Mouse (Mus musculus) macrophage (primary cell): Measurements from ENCODE around the gene Angpt4. TPM values are rescaled to one million over a fixed set of nuclear protein-coding genes. Genes with fewer than 3 reads are reported as not detected.

ENCODE experiments used
- H3K27ac ChIP-seq: fragments of 350-480 bp; formaldehyde crosslinking; 2 replicates; pipeline ENCODE4 v1.9.0; 2021
- H3K36me3 ChIP-seq: fragments of 350-480 bp; formaldehyde crosslinking; 2 replicates; pipeline ENCODE4 v1.9.0; 2021; ENCODE audit errors: inconsistent target
- H3K4me3 ChIP-seq: fragments of 350-480 bp; formaldehyde crosslinking; 2 replicates; pipeline ENCODE4 v1.9.0; 2021; ENCODE audit errors: inconsistent target
- H3K79me2 ChIP-seq: fragments of 350-480 bp; formaldehyde crosslinking; 2 replicates; pipeline ENCODE4 v1.9.0; 2021; ENCODE audit errors: inconsistent target
- WGBS: methylation state at CpG from one replicate; pipeline ENCODE4 v1.1.7; 2026; ENCODE audit warnings: inconsistent platforms; ENCODE audit not compliant: missing documents; 5-methylcytosine and 5-hydroxymethylcytosine counted together
- polyA plus RNA-seq: library from polyadenylated mRNA; stranded (reverse); fragments of 250-400 nt; gene quantifications from 3 replicates; pipeline ENCODE4 v1.2.4, GENCODE M21; 2018; ENCODE audit warnings: inconsistent platforms
- total RNA-seq, 78 experiments: library from RNA; depleted of rRNA; stranded (reverse); fragments of 250-400 nt; gene quantifications; 1 replicate in 9 of 78; 2 replicates in 24 of 78; 3 replicates in 43 of 78; 4 replicates in 2 of 78; pipeline ENCODE4 v1.2.4; 2018; ENCODE audit warnings: inconsistent platforms in 56 of 78

Angpt4 gene
- not detected for total RNA-seq (2018; cell fraction: chromatin; rRNA removed)
- not detected for total RNA-seq (2018; cell fraction: cytosol; rRNA removed)
- total RNA-seq (2018; cell fraction: nucleus; rRNA removed) = not detected
- not detected in 3 replicates for polyA plus RNA-seq

- WGBS = 75% methylated on average over 13 of the region's 13 CpGs
- Histone ChIP-seq H3K4me3 (no peak within 1 kb of the TSS), H3K79me2 (no peaks in the 10 kb centered on the region), H3K27ac (no peak within 1 kb of the TSS), H3K36me3 (no peaks in the 10 kb centered on the region)
These were observed at the start of gene Angpt4 for GRCm38 (mm10) chr2:151910919-151911500. Gene Angpt4 (plus strand): TSS chr2:151911210.

GRCm38 (mm10) chr2:151862257-151862810 is 48.7 kb upstream of the Angpt4 start:
- H3K36me3 ChIP-seq = no peaks in the 10 kb centered on the region
- H3K79me2 ChIP-seq = no peaks in the 10 kb centered on the region
- no peak overlapping the region for H3K4me3 ChIP-seq
- no peak overlapping the region for H3K27ac ChIP-seq
- 53% methylated on average over 5 of the region's 5 CpGs for WGBS

- Histone ChIP-seq H3K27ac (no peak overlapping the region), H3K4me3 (no peak overlapping the region), H3K79me2 (no peaks in the 10 kb centered on the region), H3K36me3 (no peaks in the 10 kb centered on the region)
- WGBS = 89% methylated on average over 6 of the region's 6 CpGs
These were observed 46.1 kb upstream of the Angpt4 start for GRCm38 (mm10) chr2:151864941-151865340.

GRCm38 (mm10) chr2:151866487-151866886 is 44.5 kb upstream of the Angpt4 start:
- WGBS = 35% methylated on average over 4 of the region's 4 CpGs
- H3K36me3 ChIP-seq = no peaks in the 10 kb centered on the region
- H3K4me3 ChIP-seq = no peak overlapping the region
- no peaks in the 10 kb centered on the region for H3K79me2 ChIP-seq
- H3K27ac ChIP-seq = no peak overlapping the region

- H3K4me3 ChIP-seq = no peak overlapping the region
- no peaks in the 10 kb centered on the region for H3K36me3 ChIP-seq
- WGBS = 86% methylated on average over 8 of the region's 8 CpGs
- H3K79me2 ChIP-seq = no peaks in the 10 kb centered on the region
- H3K27ac ChIP-seq = no peak overlapping the region
These were observed 42.8 kb upstream of the Angpt4 start for GRCm38 (mm10) chr2:151868196-151868595.

GRCm38 (mm10) chr2:151874551-151874950 is 36.5 kb upstream of the Angpt4 start:
- no peak overlapping the region for H3K27ac ChIP-seq
- no peaks in the 10 kb centered on the region for H3K79me2 ChIP-seq
- H3K4me3 ChIP-seq = no peak overlapping the region
- no peaks in the 10 kb centered on the region for H3K36me3 ChIP-seq

GRCm38 (mm10) chr2:151876012-151876485 is 35.0 kb upstream of the Angpt4 start:
- no peaks in the 10 kb centered on the region for H3K79me2 ChIP-seq
- H3K4me3 ChIP-seq = no peak overlapping the region
- 18% methylated on average over 8 of the region's 8 CpGs for WGBS
- H3K27ac ChIP-seq = no peak overlapping the region
- H3K36me3 ChIP-seq = no peaks in the 10 kb centered on the region

- Histone ChIP-seq H3K27ac (no peak overlapping the region), H3K79me2 (no peaks in the 10 kb centered on the region), H3K36me3 (no peaks in the 10 kb centered on the region), H3K4me3 (no peak overlapping the region)
- WGBS = 81% methylated on average over 3 of the region's 3 CpGs
These were observed 32.4 kb upstream of the Angpt4 start for GRCm38 (mm10) chr2:151878645-151879044.

- H3K4me3 ChIP-seq = no peak overlapping the region
- H3K36me3 ChIP-seq = no peaks in the 10 kb centered on the region
- H3K79me2 ChIP-seq = no peaks in the 10 kb centered on the region
- 57% methylated on average over 2 of the region's 2 CpGs for WGBS
- H3K27ac ChIP-seq = no peak overlapping the region
These were observed 31.2 kb upstream of the Angpt4 start for GRCm38 (mm10) chr2:151879760-151880159.

- 66% methylated on average over 6 of the region's 6 CpGs for WGBS
- Histone ChIP-seq H3K4me3 (no peak overlapping the region), H3K27ac (no peak overlapping the region), H3K79me2 (no peaks in the 10 kb centered on the region), H3K36me3 (no peaks in the 10 kb centered on the region)
These were observed 20.0 kb upstream of the Angpt4 start for GRCm38 (mm10) chr2:151891031-151891430.

GRCm38 (mm10) chr2:151893122-151893774 is 17.8 kb upstream of the Angpt4 start:
- Histone ChIP-seq H3K36me3 (no peaks in the 10 kb centered on the region), H3K27ac (no peak overlapping the region), H3K4me3 (no peak overlapping the region), H3K79me2 (no peaks in the 10 kb centered on the region)
- 48% methylated on average over 15 of the region's 15 CpGs for WGBS

GRCm38 (mm10) chr2:151894209-151894980 is 16.6 kb upstream of the Angpt4 start:
- H3K36me3 ChIP-seq = no peaks in the 10 kb centered on the region
- no peak overlapping the region for H3K27ac ChIP-seq
- WGBS = 88% methylated on average over 8 of the region's 8 CpGs
- no peaks in the 10 kb centered on the region for H3K79me2 ChIP-seq
- no peak overlapping the region for H3K4me3 ChIP-seq

GRCm38 (mm10) chr2:151895911-151896310 is 15.1 kb upstream of the Angpt4 start:
- H3K27ac ChIP-seq = no peak overlapping the region
- WGBS = 44% methylated on average over 5 of the region's 5 CpGs
- H3K79me2 ChIP-seq = no peaks in the 10 kb centered on the region
- no peak overlapping the region for H3K4me3 ChIP-seq
- H3K36me3 ChIP-seq = no peaks in the 10 kb centered on the region

- Histone ChIP-seq H3K27ac (no peak overlapping the region), H3K36me3 (no peaks in the 10 kb centered on the region), H3K79me2 (no peaks in the 10 kb centered on the region), H3K4me3 (no peak overlapping the region)
- WGBS = 87% methylated on average over 1 of the region's 1 CpGs
These were observed 12.9 kb upstream of the Angpt4 start for GRCm38 (mm10) chr2:151898106-151898505.

- Histone ChIP-seq H3K27ac (no peak overlapping the region), H3K79me2 (no peaks in the 10 kb centered on the region), H3K4me3 (no peak overlapping the region), H3K36me3 (no peaks in the 10 kb centered on the region)
- 74% methylated on average over 4 of the region's 4 CpGs for WGBS
These were observed 10.2 kb upstream of the Angpt4 start for GRCm38 (mm10) chr2:151900845-151901244.
